In genomic region chr10:39171134-39171533, GRCm38 (mm10) we compare ENCODE assay signal across 7 mouse cellular contexts. TPM values are rescaled to one million over a fixed set of nuclear protein-coding genes. Genes with fewer than 3 reads are reported as not detected.
A peak's percentile ranks its signal among the peaks of the same experiment; 100 is the strongest.
DNase-seq lines count a peak whose midpoint lies in the region; ATAC-seq lines count a peak whose summit lies in the region.

No protein-coding gene starts in this region.

- ATAC-seq in embryonic facial prominence, embryonic 12.5 days (ENCODE audit: insufficient number of reproducible peaks, insufficient read depth, low FRiP score, low TSS enrichment) = peak; percentile 71
- peak; percentile 75; the same call in 1 of the 2 replicates for ATAC-seq in limb, embryonic 11.5 days (ENCODE audit: insufficient number of reproducible peaks, low FRiP score, low TSS enrichment, low read depth)
- peak; percentile 92 for ATAC-seq in midbrain, embryonic 14.5 days (ENCODE audit: low FRiP score, low TSS enrichment)

- H3K36me3 ChIP-seq in embryonic facial prominence, embryonic 12.5 days = no peaks in the 10 kb centered on the region
- no peaks in the 10 kb centered on the region for H3K36me3 ChIP-seq in limb, embryonic 11.5 days (ENCODE audit: control insufficient read depth, insufficient read depth, low read length)
- H3K36me3 ChIP-seq in midbrain, embryonic 14.5 days (ENCODE audit: control insufficient read depth, insufficient read depth, low read length) = no peaks in the 10 kb centered on the region

- peak overlapping the region; percentile 87 for H3K27ac ChIP-seq in embryonic facial prominence, embryonic 12.5 days
- no peak overlapping the region; the same call in 1 of the 2 replicates for H3K27ac ChIP-seq in limb, embryonic 11.5 days (replicated peaks; ENCODE audit: low read depth, low read length)
- peak overlapping the region; percentile 94 for H3K27ac ChIP-seq in midbrain, embryonic 14.5 days (replicated peaks; ENCODE audit: low read depth, low read length)

- peaks cover 33% of the 10 kb centered on the region for H3K4me1 ChIP-seq in embryonic facial prominence, embryonic 12.5 days
- peaks cover 15% of the 10 kb centered on the region for H3K4me1 ChIP-seq in limb, embryonic 11.5 days (ENCODE audit: control insufficient read depth, insufficient read depth, low read length)
- H3K4me1 ChIP-seq in midbrain, embryonic 14.5 days (ENCODE audit: control insufficient read depth, insufficient read depth, low read length) = peaks cover 30% of the 10 kb centered on the region

- no peaks in the 10 kb centered on the region for H3K9me3 ChIP-seq in embryonic facial prominence, embryonic 12.5 days
- no peaks in the 10 kb centered on the region for H3K9me3 ChIP-seq in limb, embryonic 11.5 days (ENCODE audit: control insufficient read depth, low read length)
- H3K9me3 ChIP-seq in midbrain, embryonic 14.5 days (ENCODE audit: control insufficient read depth, low read length) = no peaks in the 10 kb centered on the region

- under 1% methylated on average over 19 of the region's 19 CpGs for WGBS in embryonic facial prominence, embryonic 12.5 days
- WGBS in limb, embryonic 11.5 days = 1% methylated on average over 19 of the region's 19 CpGs
- under 1% methylated on average over 19 of the region's 19 CpGs for WGBS in midbrain, embryonic 14.5 days

- DNase-seq in adrenal gland, postnatal 25 days = peak; percentile 91
- DNase-seq in heart, adult 11 months = peak; percentile 98
- DNase-seq in kidney, adult 18-20 months = peak; percentile 90
- peak; percentile 93 for DNase-seq in limb, embryonic 11.5 days (ENCODE audit: low spot score)
- DNase-seq in midbrain, embryonic 14.5 days = peak; percentile 97
- peak; percentile 85 to 91 for DNase-seq in spleen, adult 18-20 months

- no peak overlapping the region for H3K9ac ChIP-seq in embryonic facial prominence, embryonic 12.5 days
- peak overlapping the region; percentile 32; the same call in 1 of the 2 replicates for H3K9ac ChIP-seq in limb, embryonic 11.5 days (ENCODE audit: low read length)
- H3K9ac ChIP-seq in midbrain, embryonic 14.5 days (replicated peaks; ENCODE audit: low read length) = peak overlapping the region; percentile 59

- peak overlapping the region; percentile 30 for H3K4me3 ChIP-seq in embryonic facial prominence, embryonic 12.5 days
- peak overlapping the region; percentile 37 for H3K4me3 ChIP-seq in limb, embryonic 11.5 days (ENCODE audit: low read depth, low read length)
- peak overlapping the region; percentile 37 for H3K4me3 ChIP-seq in midbrain, embryonic 14.5 days (replicated peaks; ENCODE audit: low read depth, low read length)

- H3K4me2 ChIP-seq in embryonic facial prominence, embryonic 12.5 days (replicated peaks) = peak overlapping the region; percentile 48
- peak overlapping the region; percentile 75 for H3K4me2 ChIP-seq in limb, embryonic 11.5 days (ENCODE audit: low read depth, severe bottlenecking)
- H3K4me2 ChIP-seq in midbrain, embryonic 14.5 days (ENCODE audit: low read length) = peak overlapping the region; percentile 69

- no peaks in the 10 kb centered on the region for H3K27me3 ChIP-seq in embryonic facial prominence, embryonic 12.5 days
- H3K27me3 ChIP-seq in limb, embryonic 11.5 days (ENCODE audit: control insufficient read depth, insufficient read depth, low read length) = no peaks in the 10 kb centered on the region
- no peaks in the 10 kb centered on the region for H3K27me3 ChIP-seq in midbrain, embryonic 14.5 days (ENCODE audit: control insufficient read depth, insufficient read depth, low read length)

RNA-seq across cellular contexts. Expression of gene Ccn6, which starts 7.5 kb away (rescaled TPM):
- total RNA-seq in adrenal gland, postnatal 25 days (2021) = 0.82 TPM in 1 of 2 replicates, not detected in the other
- 0.48 and 0.50 TPM in 2 replicates for polyA plus RNA-seq in embryonic facial prominence, embryonic 12.5 days (2016; fragmentation: Nextera tagmentation; extraction: Ambion mirVana)
- 0.41 and 0.48 TPM in 2 replicates for polyA plus RNA-seq in limb, embryonic 11.5 days (2014; fragmentation: Nextera tagmentation; extraction: Ambion mirVana)
- 0.35 and 0.50 TPM in 2 replicates for polyA plus RNA-seq in midbrain, embryonic 14.5 days (2014; fragmentation: Nextera tagmentation; extraction: Ambion mirVana)

RNA-seq across cellular contexts. Expression of gene Tube1, which starts 37.4 kb away (rescaled TPM):
- total RNA-seq in adrenal gland, postnatal 25 days (2021) = 1.8 and 3.1 TPM in 2 replicates
- 20.1 and 23.4 TPM in 2 replicates for polyA plus RNA-seq in embryonic facial prominence, embryonic 12.5 days (2016; fragmentation: Nextera tagmentation; extraction: Ambion mirVana)
- polyA plus RNA-seq in limb, embryonic 11.5 days (2014; fragmentation: Nextera tagmentation; extraction: Ambion mirVana) = 26.7 and 27.0 TPM in 2 replicates
- polyA plus RNA-seq in midbrain, embryonic 14.5 days (2014; fragmentation: Nextera tagmentation; extraction: Ambion mirVana) = 9.4 and 11.7 TPM in 2 replicates

RNA-seq across cellular contexts. Expression of gene Fam229b, which starts 37.4 kb away (rescaled TPM):
- total RNA-seq in adrenal gland, postnatal 25 days (2021) = 0.67 and 3.7 TPM in 2 replicates
- polyA plus RNA-seq in embryonic facial prominence, embryonic 12.5 days (2016; fragmentation: Nextera tagmentation; extraction: Ambion mirVana) = 16.5 TPM in 2 replicates
- polyA plus RNA-seq in limb, embryonic 11.5 days (2014; fragmentation: Nextera tagmentation; extraction: Ambion mirVana) = 9.8 and 10.6 TPM in 2 replicates
- polyA plus RNA-seq in midbrain, embryonic 14.5 days (2014; fragmentation: Nextera tagmentation; extraction: Ambion mirVana) = 33.9 and 36.1 TPM in 2 replicates
